Mouse (Mus musculus): ENCODE measurements around the gene Olfr930. TPM values are rescaled to one million over a fixed set of nuclear protein-coding genes. Genes with fewer than 3 reads are reported as not detected.

Olfr930 gene
- polyA plus RNA-seq (2011; ENCODE audit: insufficient read length, low read depth, missing spikeins), result not detected in 2 replicates

GRCm38 (mm10) chr9:38929509-38929908 lies at the start of gene Olfr930:
Gene Olfr930 (plus strand): TSS chr9:38929809.
- Histone ChIP-seq H3K4me3 (ENCODE audit: insufficient read depth, low read length) (no peak within 1 kb of the TSS), H3K27ac (ENCODE audit: insufficient read depth, low read length) (no peak within 1 kb of the TSS), H3K4me1 (ENCODE audit: control insufficient read depth, insufficient read depth, low read length) (no peaks in the 10 kb centered on the region)
- TF ChIP-seq POLR2A (IDR thresholded peaks at IDR 0.05; ENCODE audit: low read depth, low read length), result no peak

GRCm38 (mm10) chr9:38953401-38954123 lies 24.0 kb downstream of the Olfr930 start:
- Histone ChIP-seq H3K4me3 (ENCODE audit: insufficient read depth, low read length) (no peak overlapping the region), H3K27ac (ENCODE audit: insufficient read depth, low read length) (no peak overlapping the region), H3K4me1 (ENCODE audit: control insufficient read depth, insufficient read depth, low read length) (no peaks in the 10 kb centered on the region)
- TF ChIP-seq CTCF (IDR thresholded peaks at IDR 0.05; ENCODE audit: borderline replicate concordance, insufficient read depth, low read length) (no peak), POLR2A (IDR thresholded peaks at IDR 0.05; ENCODE audit: low read depth, low read length) (no peak)

DNA sequence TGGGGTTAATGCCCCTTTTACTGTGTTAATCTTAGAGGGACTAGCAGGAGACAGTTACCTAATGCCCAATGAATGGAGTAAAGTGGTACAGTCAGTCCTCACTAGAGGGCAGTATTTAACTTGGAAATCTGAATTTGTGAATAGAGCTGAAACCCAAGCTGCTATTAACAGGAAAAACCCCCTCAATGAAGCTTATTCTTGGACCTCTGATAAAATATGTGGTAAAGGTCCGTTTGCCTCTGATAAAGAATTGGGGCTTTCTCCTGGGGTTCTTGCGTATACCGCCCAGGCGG lies 24.5 kb downstream of the Olfr930 start:
- no peak overlapping the region for H3K27ac ChIP-seq (ENCODE audit: insufficient read depth, low read length)
- no peak overlapping the region for H3K4me3 ChIP-seq (ENCODE audit: insufficient read depth, low read length)
- TF ChIP-seq CTCF (IDR thresholded peaks at IDR 0.05; ENCODE audit: borderline replicate concordance, insufficient read depth, low read length), result no peak
- no peak for TF ChIP-seq POLR2A (IDR thresholded peaks at IDR 0.05; ENCODE audit: low read depth, low read length)
- no peaks in the 10 kb centered on the region for H3K4me1 ChIP-seq (ENCODE audit: control insufficient read depth, insufficient read depth, low read length)

DNA sequence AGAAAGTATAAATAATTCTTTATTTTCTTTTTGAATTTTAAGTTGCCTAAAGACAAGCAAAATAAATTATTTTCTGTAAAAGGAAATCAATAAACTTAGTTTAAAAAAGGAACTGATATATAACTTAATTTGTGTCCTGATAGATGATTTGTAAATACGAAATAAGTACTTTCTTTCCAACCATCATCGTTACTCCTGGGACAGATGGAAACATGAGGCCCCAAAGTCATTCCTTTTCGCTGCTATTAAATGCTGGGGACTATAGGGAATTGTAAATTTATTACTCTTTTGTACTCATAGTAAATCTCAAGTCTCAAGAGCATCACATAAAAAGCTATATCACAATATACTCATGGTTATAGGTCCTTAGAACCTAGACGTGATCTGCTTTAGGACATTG lies 42.4 kb downstream of the Olfr930 start, which contains the start of gene Olfr933:
Gene Olfr933 (plus strand): TSS at position 301 of the 400 bp plus-strand sequence.
- Histone ChIP-seq H3K27ac (ENCODE audit: insufficient read depth, low read length) (no peak within 1 kb of the TSS), H3K4me3 (ENCODE audit: insufficient read depth, low read length) (no peak within 1 kb of the TSS), H3K4me1 (ENCODE audit: control insufficient read depth, insufficient read depth, low read length) (no peaks in the 10 kb centered on the region)
- TF ChIP-seq CTCF (IDR thresholded peaks at IDR 0.05; ENCODE audit: borderline replicate concordance, insufficient read depth, low read length) (no peak), POLR2A (IDR thresholded peaks at IDR 0.05; ENCODE audit: low read depth, low read length) (no peak)

Other genes starting within 250 kb of the Olfr930 start
- not detected in 2 replicates for gene Olfr919, start 226.1 kb upstream of the Olfr930 start, polyA plus RNA-seq (2011; ENCODE audit: insufficient read length, low read depth, missing spikeins)
- 92.0 and 92.3 TPM in 2 replicates for gene Vwa5a, start 211.5 kb upstream of the Olfr930 start, polyA plus RNA-seq (2011; ENCODE audit: insufficient read length, low read depth, missing spikeins)
- gene Olfr920, start 177.5 kb upstream of the Olfr930 start, polyA plus RNA-seq (2011; ENCODE audit: insufficient read length, low read depth, missing spikeins), result 0.13 and 0.14 TPM in 2 replicates
- not detected in 2 replicates for gene Olfr921, start 156.7 kb upstream of the Olfr930 start, polyA plus RNA-seq (2011; ENCODE audit: insufficient read length, low read depth, missing spikeins)
- gene Olfr922, start 115.2 kb upstream of the Olfr930 start, polyA plus RNA-seq (2011; ENCODE audit: insufficient read length, low read depth, missing spikeins), result not detected in 2 replicates
- gene Olfr923, start 103.3 kb upstream of the Olfr930 start, polyA plus RNA-seq (2011; ENCODE audit: insufficient read length, low read depth, missing spikeins), result not detected in 2 replicates
- not detected in 2 replicates for gene Olfr924, start 85.4 kb upstream of the Olfr930 start, polyA plus RNA-seq (2011; ENCODE audit: insufficient read length, low read depth, missing spikeins)
- not detected in 2 replicates for gene Olfr26, start 74.7 kb upstream of the Olfr930 start, polyA plus RNA-seq (2011; ENCODE audit: insufficient read length, low read depth, missing spikeins)
- gene Olfr926, start 52.7 kb upstream of the Olfr930 start, polyA plus RNA-seq (2011; ENCODE audit: insufficient read length, low read depth, missing spikeins), result not detected in 2 replicates
- not detected in 2 replicates for gene Olfr933, start 42.5 kb downstream of the Olfr930 start, polyA plus RNA-seq (2011; ENCODE audit: insufficient read length, low read depth, missing spikeins)
- gene Olfr934, start 58.5 kb downstream of the Olfr930 start, polyA plus RNA-seq (2011; ENCODE audit: insufficient read length, low read depth, missing spikeins), result not detected in 2 replicates
- gene Olfr935, start 69.9 kb downstream of the Olfr930 start, polyA plus RNA-seq (2011; ENCODE audit: insufficient read length, low read depth, missing spikeins), result not detected in 2 replicates
- not detected in 2 replicates for gene Olfr146, start 93.6 kb downstream of the Olfr930 start, polyA plus RNA-seq (2011; ENCODE audit: insufficient read length, low read depth, missing spikeins)
- not detected in 2 replicates for gene Olfr937, start 135.1 kb downstream of the Olfr930 start, polyA plus RNA-seq (2011; ENCODE audit: insufficient read length, low read depth, missing spikeins)
- not detected in 2 replicates for gene Olfr938, start 149.1 kb downstream of the Olfr930 start, polyA plus RNA-seq (2011; ENCODE audit: insufficient read length, low read depth, missing spikeins)
- not detected in 2 replicates for gene Olfr27, start 198.3 kb downstream of the Olfr930 start, polyA plus RNA-seq (2011; ENCODE audit: insufficient read length, low read depth, missing spikeins)
- gene Olfr943, start 236.5 kb downstream of the Olfr930 start, polyA plus RNA-seq (2011; ENCODE audit: insufficient read length, low read depth, missing spikeins), result not detected in 2 replicates